Comparison of ENCODE assay signal across 1 mouse cellular context in the genomic region with DNA sequence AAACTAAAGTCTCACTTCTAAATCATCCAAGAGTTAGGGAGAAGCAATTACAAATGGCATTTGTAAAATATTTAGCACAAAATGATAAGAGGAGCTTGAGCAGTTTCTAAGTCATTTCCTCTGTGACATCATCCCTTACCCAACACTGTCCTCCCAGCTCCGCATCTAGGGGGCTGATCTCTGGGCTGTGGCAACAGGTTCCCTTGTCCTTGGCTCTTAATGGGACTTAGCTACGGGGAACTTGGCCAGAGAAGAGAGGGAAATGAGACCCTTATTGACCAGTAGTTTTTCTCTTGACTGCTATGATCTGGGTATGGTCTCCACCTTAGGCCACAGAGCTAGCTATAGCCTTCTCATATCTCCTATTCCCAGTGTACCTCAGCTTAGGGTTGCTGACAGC.
TF ChIP-seq lines count a peak whose summit lies in the region.

No protein-coding gene starts in this region.

TF ChIP-seq in MEL, 35 proteins besides CTCF, POLR2A, EP300 and RAD21 (continued from another document):
- TF ChIP-seq E2F4 (IDR thresholded peaks at IDR 0.05; ENCODE audit: borderline replicate concordance, low read depth, low read length) (0 out of 2 replicates have a peak, but pooled peaks have one; percentile 45), USF1 (IDR thresholded peaks at IDR 0.05; ENCODE audit: low read depth, low read length) (no peak), NELFE (IDR thresholded peaks at IDR 0.05; ENCODE audit: low read depth, low read length) (no peak), MAX (IDR thresholded peaks at IDR 0.05; ENCODE audit: low read length) (peak; percentile 55), TCF12 (IDR thresholded peaks at IDR 0.05; ENCODE audit: low read depth, low read length) (0 out of 2 replicates have a peak, but pooled peaks have one; percentile 22), SMC3 (IDR thresholded peaks at IDR 0.05; ENCODE audit: low read depth, low read length) (no peak), NRF1 (IDR thresholded peaks at IDR 0.05; ENCODE audit: insufficient read depth, low read depth, low read length, poor library complexity, severe bottlenecking) (no peak), SIN3A (IDR thresholded peaks at IDR 0.05; ENCODE audit: low read length) (peak; percentile 63)
TF ChIP-seq in MEL: peak in this region for 7.
